Mouse (Mus musculus) spleen, adult 2 months (tissue): ENCODE data around the gene Tmem259.

Experiments
- CTCF ChIP-seq: fragments of 200-500 bp; IDR thresholded peaks from 2 replicates; pipeline ENCODE4 v1.5.1; 2011; ENCODE audit warnings: mild to moderate bottlenecking, inconsistent platforms; ENCODE audit not compliant: insufficient read depth, insufficient read length, insufficient replicate concordance; ENCODE audit errors: extremely low read depth
- POLR2A ChIP-seq: fragments of 200-500 bp; IDR thresholded peaks from 2 replicates; pipeline ENCODE4 v1.6.1; 2011; ENCODE audit warnings: low read depth, low read length, inconsistent platforms

DNA sequence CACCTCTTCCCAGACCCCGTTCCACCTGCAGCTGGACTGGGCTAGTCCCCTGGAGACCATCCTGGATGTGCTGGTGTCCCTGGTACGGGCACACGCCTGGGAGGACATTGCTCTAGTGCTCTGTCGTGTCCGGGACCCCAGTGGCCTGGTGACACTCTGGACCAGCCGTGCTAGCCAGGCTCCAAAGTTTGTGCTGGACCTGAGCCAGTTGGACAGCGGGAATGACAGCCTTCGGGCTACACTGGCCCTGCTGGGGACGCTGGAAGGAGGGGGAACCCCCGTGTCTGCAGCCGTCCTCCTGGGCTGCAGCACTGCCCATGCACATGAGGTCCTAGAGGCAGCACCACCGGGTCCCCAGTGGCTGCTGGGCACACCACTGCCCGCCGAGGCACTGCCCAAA lies 11.3 kb downstream of the Tmem259 start:
- TF ChIP-seq CTCF = no peak
- TF ChIP-seq POLR2A = no peak
